Mouse (Mus musculus) adrenal gland, postnatal 25 days (tissue): ENCODE measurements around the gene Cflar. TPM values are rescaled to one million over a fixed set of nuclear protein-coding genes. Genes with fewer than 3 reads are reported as not detected.
"Not testable (repeated sequence)": the region's sequence is repeated elsewhere in the genome, so short reads cannot be mapped to it uniquely, and the experiment has no call there.

Source experiments
- DNase-seq: peaks from one replicate; pipeline ENCODE4 v3.0.0; 2021; ENCODE audit warnings: mixed read lengths
- long read RNA-seq: library from polyadenylated mRNA; stranded (forward); transcript quantifications from one replicate; pipeline ENCODE4 v2.0.0, GENCODE M21; 2021
- total RNA-seq: library from RNA; stranded (reverse); gene quantifications from 2 replicates; pipeline ENCODE4 v1.2.3, GENCODE M21; 2021

The Cflar gene
- total RNA-seq = 104 and 122 TPM in 2 replicates
- long read RNA-seq, transcript Cflar-201 (10 exons, 3,163 nt) = major isoform, 9 of 64 reads
- long read RNA-seq, transcript Cflar-204 (5 exons, 2,010 nt) = major isoform, 9 of 64 reads
- long read RNA-seq, partial matches to known transcripts = 11 of 64 reads
- long read RNA-seq, other reads (novel, unspliced or antisense) = 29 of 64 reads

DNA sequence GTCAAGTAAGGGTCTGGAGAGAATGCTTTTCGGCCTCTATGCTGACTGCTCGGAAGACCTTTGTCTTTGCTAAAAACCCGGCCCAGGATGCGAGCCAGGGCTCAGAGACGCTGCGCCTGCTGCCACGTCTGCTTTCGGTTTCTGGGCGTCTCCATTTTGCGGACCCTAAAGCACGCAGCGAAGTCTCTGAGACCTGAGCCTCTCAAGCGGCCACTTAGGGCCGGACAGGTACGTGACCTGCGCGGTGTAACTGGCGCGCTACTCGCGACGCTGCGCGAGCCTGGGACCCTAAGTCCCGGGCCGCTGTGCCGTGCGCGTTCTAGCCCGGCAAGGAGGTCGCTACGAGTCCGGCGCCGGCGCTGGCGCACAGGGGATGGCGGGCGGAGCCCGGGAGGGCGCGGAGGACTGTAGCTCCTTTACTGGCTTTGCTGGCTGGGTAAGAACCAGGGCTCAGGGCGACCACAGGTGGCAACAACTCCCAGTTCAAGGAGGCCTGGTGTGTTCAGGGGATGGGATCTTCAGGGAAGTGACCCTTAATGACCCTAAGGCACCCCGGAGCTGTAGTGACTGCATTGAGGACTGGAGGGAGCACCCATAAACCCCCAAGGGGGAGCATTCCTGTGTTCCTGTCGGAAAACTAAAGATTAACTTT lies at the start of gene Cflar:
Gene Cflar (plus strand): TSS at position 144 of the 652 bp plus-strand sequence.
- DNase-seq = peak; percentile 73

DNA sequence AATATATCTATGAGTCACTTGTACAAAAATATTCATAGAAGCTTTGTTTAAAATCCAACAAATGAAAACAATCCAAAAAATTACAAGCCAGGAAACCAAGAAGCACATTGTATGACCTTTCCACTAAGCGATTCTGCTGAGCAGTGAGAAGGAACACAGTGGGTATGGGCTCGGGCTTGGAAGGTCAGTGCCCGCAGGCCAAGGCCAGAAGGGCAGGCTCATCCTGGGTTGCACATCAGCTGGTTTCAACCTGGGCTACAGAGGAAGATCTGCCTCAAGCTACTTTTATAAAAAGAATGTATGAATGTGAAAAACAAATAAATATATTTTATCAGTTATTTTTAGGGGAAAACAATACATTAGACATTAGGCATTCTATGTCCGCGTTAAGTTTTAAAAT lies 48.6 kb upstream of the Cflar start:
- not testable (repeated sequence) for DNase-seq

DNA sequence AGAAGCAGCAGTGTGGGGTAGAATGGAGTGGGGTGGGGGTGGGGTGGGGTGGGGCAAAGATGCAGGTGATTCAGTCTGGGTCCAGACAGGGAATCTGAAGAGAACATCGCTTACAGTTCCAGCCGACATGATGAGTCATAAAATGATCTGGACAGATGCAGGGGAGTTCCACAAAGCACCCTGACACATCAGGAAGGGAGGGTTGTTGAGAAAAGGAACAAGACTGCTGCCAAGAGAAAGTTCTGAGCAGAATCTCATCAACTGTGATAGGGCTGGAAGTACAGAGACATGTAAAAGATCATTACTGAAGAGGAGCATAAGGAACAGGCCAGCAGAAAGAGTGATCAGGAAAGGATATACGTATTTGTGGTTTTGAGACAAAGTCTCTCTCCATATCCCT lies 47.9 kb upstream of the Cflar start:
- not testable (repeated sequence) for DNase-seq

DNA sequence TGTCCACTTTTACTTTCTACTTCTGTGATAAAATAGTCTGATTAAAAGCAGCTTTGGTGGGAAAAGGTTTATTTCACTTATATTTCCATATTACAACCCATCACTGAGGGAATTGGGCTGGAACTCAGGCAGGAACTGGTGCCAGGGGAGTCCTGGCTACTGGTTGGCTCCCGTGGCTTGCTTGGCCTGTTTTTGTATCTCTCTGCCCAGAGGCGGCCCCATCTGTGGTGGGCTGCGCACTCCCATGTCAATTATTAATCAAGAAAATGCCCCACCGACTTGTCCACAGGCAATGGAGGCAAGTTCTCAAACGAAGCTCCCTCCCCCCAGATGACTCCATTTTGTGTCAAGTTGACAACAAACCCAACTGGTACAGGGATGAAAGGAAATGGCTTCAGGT lies 43.1 kb upstream of the Cflar start:
- DNase-seq = no peak

DNA sequence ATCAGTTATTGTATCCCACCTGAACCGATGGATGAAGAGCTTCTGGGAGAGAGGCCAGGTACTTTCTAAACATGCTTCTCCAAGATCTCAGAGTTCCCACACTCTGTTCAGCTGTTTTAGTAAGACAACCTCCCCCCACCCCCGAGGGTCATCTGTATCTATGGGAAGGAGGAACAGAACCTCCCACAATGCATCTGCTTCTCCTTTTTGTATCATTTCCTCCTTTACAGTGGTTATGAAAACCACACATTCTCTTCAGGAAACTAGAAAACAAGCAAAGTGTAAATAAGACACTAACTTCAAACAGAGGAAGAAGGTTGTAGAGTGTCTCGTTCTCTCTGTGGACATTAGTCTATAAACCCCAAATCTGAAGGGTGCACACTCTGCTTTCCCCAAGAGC lies 41.7 kb upstream of the Cflar start:
- DNase-seq = not testable (repeated sequence)

DNA sequence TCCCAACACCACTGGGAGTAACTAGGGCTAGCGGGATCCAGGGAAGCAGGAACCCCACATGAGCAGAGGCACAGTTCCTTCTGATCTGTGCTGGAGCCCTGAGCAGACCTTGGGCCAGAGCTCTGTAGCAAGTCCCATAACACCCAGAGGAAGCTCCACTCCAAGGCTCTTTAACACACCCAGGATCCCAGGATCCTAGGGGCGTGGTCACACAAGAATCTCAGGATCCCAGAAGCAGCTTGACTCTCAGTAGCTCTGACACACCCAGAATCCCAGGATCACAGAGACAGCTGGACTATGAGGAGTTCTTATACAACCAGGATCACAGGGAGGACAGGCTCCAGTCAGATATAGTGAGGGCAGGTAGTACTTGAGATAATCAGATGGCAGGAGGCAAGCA lies 39.2 kb upstream of the Cflar start:
- no peak for DNase-seq

DNA sequence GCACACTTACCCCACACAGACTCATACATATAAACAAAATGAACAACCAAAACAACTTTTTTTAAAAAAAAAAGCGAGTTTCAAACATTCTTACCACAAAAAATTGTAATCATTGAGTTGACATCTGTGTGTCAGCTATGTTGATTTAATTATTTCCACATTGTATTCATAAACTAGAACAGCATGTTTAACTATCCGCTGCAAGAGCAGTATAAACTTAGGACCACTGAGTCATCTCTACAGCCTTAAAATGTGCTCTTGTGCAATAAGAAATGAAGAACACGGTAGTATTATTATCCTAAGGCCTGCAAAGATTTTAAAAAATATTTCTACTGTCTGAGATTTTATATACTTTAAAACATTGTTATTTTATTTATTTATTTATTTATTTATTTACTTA lies 36.3 kb upstream of the Cflar start:
- DNase-seq = no peak

DNA sequence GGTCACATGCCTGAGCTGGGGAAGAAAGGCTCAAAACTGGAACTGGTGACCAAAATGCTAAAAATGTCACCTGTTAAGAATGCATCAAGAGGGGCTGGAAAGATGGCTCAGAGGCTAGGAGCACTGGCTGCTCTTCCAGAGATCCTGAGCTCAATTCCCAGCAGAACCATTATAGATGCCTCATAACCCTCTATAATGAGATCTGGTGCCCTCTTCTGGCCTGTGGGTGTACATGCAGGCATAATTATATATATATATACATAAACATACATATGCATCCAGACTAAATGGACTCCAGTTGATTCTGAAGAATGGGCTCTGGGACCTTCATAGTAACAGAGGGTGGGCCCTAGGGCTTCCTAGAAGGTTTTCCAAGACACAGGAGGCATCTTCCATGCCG lies 33.7 kb upstream of the Cflar start:
- peak; percentile 18 for DNase-seq

DNA sequence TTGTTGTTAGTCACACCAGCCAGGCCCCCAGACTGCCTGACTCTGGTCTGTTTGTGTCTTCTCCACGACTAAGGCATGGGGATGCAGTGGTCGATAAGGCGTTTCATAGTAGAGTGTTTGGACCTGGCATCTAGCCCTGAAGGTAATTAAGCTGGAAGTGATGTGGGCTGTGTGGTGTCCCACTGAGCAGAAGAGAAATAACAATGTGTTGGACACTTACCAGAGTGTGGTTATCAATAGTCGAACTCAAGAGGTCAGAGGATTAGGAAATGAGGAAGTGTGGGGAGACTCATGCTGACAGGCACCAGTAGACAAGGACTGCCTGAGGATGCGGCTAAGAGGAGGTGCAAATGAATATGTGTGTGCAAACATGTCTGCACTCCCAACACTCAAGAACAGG lies 32.9 kb upstream of the Cflar start:
- DNase-seq = not testable (repeated sequence)

DNA sequence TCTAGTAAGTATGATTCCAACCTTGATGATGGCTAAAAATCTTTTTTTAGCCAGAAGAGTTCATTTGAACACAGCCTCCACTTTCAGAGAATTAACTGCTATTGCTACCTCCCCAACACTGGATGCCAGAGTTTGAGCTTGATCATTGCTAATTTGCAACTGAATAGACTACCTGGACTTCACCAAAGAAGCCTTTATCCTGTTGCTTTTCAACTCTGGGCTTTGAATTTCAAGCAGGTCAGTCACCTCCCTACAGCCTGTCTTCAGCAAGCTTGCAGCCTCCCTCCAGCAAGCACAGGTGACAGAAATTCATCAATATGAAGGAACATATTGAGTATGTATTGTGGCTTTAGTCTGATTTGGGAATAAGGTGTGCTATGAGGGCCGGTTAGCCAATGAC lies 21.9 kb upstream of the Cflar start:
- no peak for DNase-seq

DNA sequence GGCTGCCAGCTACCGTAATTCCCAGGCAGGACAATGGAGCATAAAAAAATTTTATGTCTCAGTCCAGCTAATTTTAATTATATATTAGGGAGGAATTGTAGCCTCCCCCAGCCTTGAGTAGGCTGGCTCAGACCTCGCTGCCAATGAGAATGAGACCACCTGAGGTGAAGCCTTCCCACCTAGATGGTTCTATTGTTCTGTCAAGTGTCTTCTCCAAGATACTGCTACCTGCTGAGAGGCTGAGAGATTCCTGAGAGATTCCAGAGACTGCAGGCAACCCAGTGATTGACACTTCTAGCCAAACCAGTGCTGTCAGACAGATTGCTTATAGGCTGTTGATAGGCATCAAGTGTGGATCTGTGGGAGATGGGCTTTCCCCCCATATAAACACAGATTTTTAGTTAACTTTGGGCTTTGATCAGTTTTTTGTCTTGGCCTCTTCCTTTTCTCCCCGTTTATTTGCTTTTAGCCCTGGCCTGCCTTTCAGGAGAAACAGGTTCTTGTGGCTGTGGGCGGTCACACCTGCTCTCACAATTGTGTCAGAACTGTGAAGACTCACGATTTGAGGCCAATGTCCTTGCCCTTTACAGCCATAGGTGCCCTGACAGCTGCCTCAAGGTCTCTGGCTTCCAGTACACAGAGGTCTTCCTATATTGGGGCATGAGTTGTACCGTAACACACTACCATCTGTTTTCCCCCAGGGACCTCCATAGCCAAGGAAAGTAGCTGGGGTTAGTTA lies 21.1 kb upstream of the Cflar start:
- DNase-seq = no peak

DNA sequence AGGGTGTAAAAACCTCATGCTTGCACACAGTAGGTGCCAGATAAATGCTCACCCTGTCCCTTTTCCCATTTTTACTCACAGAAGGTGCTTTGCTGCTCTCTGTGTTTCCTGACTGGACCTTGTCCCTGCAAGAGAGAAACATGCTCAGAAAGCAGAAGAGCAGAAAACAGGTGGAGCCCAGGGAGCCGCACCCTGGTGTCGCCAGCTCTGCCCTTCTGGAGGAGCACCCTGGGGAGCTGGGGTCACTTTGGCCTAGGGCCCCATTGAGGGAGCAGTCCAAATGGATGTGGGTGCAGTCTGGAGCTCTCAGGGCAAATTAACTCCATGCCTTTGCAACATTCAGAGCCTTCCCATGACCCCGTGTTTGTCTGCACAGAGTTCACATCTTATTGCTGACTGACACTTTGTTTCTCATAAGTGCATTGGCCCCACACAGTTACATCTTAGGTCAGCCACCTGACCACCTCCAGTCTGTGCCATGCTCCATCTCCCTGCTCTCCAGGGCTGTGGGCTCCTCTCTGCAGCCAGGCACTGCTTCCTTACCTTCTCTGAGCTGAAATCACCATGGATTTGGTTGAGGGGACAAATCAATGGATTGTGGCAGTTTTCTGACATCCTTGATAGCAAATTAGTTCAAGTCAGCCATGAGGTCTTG lies 20.3 kb upstream of the Cflar start:
- not testable (repeated sequence) for DNase-seq

DNA sequence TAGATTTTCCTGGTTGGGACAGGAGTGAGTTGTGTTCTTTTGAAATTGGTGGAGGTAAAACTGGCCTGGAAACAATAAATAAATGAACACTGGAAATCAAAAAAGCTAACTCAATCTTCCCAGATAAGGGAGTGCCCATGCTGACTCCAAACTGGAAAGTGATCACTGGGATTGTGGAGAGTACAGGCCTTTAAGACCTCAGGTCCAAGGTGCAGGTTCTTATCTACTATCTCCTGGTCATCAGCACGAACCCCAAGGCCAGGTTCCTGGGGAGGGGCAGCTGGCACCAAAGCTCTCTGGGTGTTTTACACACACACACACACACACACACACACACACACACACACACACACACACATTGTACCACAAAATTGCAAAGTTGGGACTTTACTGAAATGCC lies 19.6 kb upstream of the Cflar start:
- not testable (repeated sequence) for DNase-seq

DNA sequence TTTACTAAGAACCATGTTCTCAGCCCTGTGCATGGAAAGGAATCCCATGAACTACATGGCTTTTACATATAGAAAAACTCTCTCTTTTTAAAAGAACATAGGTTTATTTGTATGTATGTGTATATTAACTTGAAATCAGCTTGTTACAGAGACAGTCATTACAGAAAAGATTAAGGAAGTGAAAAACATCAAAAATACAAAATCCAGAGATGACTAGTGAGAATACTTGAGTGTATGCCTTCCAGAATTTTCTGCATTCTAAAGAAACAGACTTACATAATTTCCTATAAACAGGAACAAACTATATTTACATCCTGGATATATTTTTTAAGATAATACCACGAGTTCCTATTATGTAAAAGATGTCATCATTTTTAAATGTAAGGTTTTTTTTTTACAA lies 17.6 kb upstream of the Cflar start:
- no peak for DNase-seq

DNA sequence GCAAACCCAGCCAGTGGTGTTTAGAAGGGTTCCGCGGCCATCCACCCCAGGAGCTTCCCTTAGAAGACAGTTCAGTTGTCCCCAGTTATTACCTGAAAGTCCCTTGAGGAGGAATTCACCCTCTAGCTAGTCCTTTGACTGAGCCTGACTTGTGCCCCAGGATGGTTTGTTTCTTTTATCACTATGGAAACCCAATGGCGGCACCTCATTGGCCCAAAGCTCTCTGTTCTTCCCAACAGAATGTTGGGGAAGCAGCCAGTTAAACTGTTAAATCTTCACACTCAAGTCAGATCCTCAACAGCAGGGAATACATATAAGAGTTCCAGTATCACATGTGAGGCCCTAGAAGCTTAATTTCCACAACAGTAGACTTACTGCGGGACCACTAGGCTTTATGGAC lies 15.5 kb upstream of the Cflar start, which contains the start of gene Als2cr12:
Gene Als2cr12 (minus strand): TSS at position 180 of the 400 bp plus-strand sequence.
- not testable (repeated sequence) for DNase-seq

DNA sequence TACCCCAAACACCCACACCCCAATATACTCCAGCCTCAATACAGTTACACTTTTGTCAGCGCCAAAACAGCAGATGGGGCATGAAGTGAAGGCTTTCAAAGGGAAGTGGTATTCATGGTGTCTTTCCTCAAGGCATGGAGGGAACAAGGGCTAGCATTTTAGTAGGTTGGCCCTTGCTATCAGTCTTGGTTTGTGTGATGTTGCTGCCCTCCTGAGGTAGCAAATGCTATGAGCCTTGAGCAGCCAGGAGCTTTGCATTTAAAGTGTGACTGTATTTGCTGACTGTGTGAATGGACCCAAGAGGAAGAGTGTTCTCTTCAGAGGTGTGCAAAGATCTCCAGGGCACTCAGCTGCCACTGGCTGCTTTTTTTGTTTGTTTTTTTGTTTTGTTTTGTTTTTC lies 13.7 kb upstream of the Cflar start:
- DNase-seq = not testable (repeated sequence)

DNA sequence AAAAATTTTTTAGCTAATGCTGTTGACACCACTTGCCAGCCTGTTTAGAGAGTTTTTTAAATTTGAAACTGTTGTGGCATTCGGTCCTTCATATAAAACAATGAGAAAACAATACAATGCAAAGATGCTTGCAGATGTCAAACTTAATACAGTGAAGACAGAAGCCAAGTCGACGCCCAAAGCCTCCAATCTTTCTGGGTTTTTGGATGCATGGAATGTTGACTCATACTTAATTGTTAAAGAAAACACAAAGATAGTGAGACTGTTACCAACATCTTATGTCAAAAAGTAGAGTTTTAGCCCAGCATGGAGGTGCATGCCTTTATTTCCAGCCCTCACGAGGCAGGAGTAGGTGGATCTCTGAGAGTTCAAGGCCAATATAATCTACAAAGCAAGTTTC lies 12.5 kb upstream of the Cflar start:
- DNase-seq = no peak

DNA sequence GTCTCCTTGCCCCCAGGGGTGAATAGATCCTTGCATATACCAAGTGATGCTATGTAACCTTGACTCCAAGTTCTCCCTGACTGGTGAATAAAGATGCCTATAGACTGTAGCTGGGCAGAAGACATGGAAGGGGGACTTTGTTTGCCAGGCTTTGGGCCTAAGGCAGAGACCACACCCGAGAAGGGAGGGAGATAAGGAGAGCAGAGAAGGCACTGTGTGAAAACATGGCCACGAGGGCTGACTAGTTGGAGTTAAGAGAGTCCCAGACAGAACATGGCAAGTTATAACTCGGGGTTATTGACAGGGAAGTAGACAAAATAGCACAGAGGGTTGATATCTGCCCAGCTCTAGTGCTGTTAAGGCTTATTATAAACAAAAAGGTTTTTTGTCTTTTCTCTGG lies 11.3 kb upstream of the Cflar start:
- no peak for DNase-seq

DNA sequence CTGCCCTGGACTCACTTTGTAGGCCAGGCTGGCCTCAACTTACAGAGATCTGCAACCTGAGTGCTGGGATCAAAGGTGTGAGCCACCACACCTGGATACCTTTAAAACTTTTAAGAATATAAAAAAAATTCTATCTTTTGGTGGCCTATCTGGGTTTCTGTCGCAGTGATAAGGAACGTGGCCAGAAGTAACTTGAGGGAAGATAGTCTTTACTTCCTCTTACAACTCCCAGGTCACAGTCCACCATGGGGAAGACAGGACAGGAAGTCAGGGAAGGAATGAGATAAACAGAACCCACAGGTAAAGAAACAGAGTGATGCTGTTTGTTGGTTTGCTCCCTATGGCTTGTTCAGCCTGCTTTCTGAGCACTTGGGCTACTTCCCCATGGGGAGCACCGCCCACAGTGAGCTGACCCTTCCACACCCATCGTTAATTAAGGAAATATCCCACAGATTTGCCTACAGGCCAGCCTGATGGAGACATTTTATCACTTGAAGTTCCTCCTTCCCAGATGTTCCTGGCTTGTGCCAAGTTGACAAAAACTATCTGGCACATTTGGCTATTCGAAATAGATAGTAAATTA lies 10.6 kb upstream of the Cflar start:
- not testable (repeated sequence) for DNase-seq

DNA sequence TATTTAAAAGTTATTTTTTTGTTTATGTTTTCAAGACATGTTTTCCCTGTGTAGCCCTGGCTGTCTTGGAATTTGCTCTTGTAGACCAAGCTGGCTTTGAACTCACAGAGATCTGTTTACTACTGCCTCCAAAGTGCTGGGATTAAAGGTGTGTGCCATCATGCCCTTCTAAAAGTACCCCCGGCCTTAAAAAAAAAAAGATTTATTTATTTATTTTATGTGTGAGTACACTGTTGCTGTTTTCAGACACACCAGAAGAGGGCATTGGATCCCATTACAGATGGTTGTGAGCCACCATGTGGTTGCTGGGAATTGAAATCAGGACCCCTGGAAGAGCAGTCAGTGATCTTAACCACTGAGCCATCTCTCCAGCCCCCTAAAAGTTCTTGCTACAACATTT lies 1.3 kb upstream of the Cflar start:
- not testable (repeated sequence) for DNase-seq

DNA sequence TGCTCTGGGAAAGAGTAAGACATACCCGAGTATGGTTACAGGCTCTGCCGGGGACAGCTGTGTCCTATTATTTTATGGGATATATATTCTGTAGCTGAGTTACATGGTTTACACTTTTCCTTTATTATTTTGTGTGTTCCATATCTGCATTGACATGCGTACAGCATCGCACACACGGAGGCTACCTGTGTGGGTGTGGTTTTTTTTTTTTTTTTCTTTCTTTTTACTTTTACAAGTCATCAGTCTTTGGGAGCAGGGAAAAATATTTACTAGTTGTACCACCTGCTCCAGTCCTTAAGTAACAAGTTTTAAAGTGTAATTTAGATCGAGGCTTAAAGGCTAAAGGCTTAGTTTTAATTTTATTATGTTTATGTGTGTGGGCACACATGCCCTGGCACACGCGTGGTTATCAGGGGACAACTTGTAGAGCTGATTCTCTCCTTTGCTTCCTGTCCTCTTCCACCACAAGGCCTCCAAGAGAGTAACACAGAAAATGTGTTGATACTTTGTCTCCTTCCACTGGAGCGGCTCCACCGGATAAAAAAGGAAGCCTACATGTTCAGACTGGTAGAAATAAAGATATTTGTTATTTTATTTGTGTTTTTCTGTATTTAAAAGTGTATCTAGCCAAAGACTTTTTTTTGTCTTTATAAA lies 470 bp upstream of the Cflar start:
- no peak for DNase-seq
